In genomic region chr9:72374996-72375395, GRCm38 (mm10) we compare ENCODE assay signal across 11 mouse cellular contexts.
"Had no signal": no experiment of that assay in that cellular context is flagged by ENCODE, and none has a peak within 500 bp of the region (broad histone marks: within the 10 kb centered on the region; RNA-seq: fewer than 3 reads in every experiment).

No protein-coding gene starts in this region.

- H3K27me3 ChIP-seq: limb, embryonic 13.5 days; midbrain, embryonic 13.5 days; neural tube, embryonic 12.5 days; stomach, embryonic 15.5 days had no signal

- H3K4me2 ChIP-seq: limb, embryonic 13.5 days; midbrain, embryonic 13.5 days; neural tube, embryonic 12.5 days; stomach, embryonic 15.5 days had no signal

- H3K36me3 ChIP-seq: limb, embryonic 13.5 days; midbrain, embryonic 13.5 days; neural tube, embryonic 12.5 days; stomach, embryonic 15.5 days had no signal

- ATAC-seq: midbrain, embryonic 13.5 days had no signal

- H3K4me3 ChIP-seq: limb, embryonic 13.5 days; midbrain, embryonic 13.5 days; neural tube, embryonic 12.5 days; stomach, embryonic 15.5 days had no signal

- H3K27ac ChIP-seq: limb, embryonic 13.5 days; liver, embryonic 14.5 days; midbrain, embryonic 13.5 days; neural tube, embryonic 12.5 days; stomach, embryonic 15.5 days had no signal

- H3K4me1 ChIP-seq: limb, embryonic 13.5 days; midbrain, embryonic 13.5 days; neural tube, embryonic 12.5 days; stomach, embryonic 15.5 days had no signal

- H3K9ac ChIP-seq: limb, embryonic 13.5 days; liver, embryonic 14.5 days; midbrain, embryonic 13.5 days; neural tube, embryonic 12.5 days; stomach, embryonic 15.5 days had no signal

- DNase-seq: kidney, adult 18-20 months; kidney, postnatal 14 days; left cerebral cortex, postnatal 4 days; lung, adult 18-20 months; lung, postnatal 36 days; right cerebral cortex, postnatal 14 days had no signal

- H3K9me3 ChIP-seq: limb, embryonic 13.5 days; midbrain, embryonic 13.5 days; neural tube, embryonic 12.5 days; stomach, embryonic 15.5 days had no signal
